Mouse (Mus musculus): ENCODE data around the gene Fkbp6. TPM values are rescaled to one million over a fixed set of nuclear protein-coding genes. Genes with fewer than 3 reads are reported as not detected.

The Fkbp6 gene
- polyA plus RNA-seq, 1 experiment from 2014 or later = 0.40 TPM

DNA sequence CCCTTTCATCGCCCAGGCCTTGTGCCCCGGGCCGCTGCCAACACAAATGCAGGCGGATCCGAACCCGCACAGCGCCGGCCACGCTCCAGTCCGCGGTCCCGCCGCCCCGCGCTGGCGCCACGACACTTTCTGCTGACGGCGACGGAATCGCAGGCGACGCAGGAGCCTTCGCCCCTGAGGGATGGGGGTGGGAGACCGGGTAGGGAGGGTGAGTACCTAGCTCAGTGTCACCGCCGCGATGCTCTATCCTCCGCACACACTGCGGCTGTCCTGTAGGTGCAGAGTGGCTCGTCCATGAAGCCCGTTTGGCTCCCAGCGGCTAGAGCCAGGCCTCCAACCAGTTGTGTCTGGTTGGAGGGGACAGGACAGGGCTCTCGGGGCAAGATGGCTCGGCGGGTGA is 73.2 kb downstream of the Fkbp6 start:
- ATAC-seq (replicated peaks; ENCODE audit: low FRiP score) (no peak), DNase-seq (ENCODE audit: low spot score) (no peak)
- H3K4me3 ChIP-seq (ENCODE audit: low read depth, low read length) = peak overlapping the region; percentile 24; the same call in 1 of the 2 replicates
- H3K27ac ChIP-seq (ENCODE audit: low read depth, low read length) = no peak overlapping the region
- H3K4me1 ChIP-seq (replicated peaks; ENCODE audit: control insufficient read depth, insufficient read depth, low read length) = 0 out of 2 replicates have a peak, but pooled peaks cover 3% of the 10 kb centered on the region
- H3K4me2 ChIP-seq = peak overlapping the region; percentile 41
- H3K9me3 ChIP-seq (ENCODE audit: control insufficient read depth, low read length) = no peaks in the 10 kb centered on the region
- H3K9ac ChIP-seq (ENCODE audit: low read depth, low read length) = no peak overlapping the region
- H3K27me3 ChIP-seq (replicated peaks; ENCODE audit: control insufficient read depth, insufficient read depth, low read length) = peaks cover 10% of the 10 kb centered on the region
- 5% methylated on average over 36 of the region's 36 CpGs for WGBS
- no peaks in the 10 kb centered on the region for H3K36me3 ChIP-seq (ENCODE audit: control insufficient read depth, insufficient read depth, low read length)

DNA sequence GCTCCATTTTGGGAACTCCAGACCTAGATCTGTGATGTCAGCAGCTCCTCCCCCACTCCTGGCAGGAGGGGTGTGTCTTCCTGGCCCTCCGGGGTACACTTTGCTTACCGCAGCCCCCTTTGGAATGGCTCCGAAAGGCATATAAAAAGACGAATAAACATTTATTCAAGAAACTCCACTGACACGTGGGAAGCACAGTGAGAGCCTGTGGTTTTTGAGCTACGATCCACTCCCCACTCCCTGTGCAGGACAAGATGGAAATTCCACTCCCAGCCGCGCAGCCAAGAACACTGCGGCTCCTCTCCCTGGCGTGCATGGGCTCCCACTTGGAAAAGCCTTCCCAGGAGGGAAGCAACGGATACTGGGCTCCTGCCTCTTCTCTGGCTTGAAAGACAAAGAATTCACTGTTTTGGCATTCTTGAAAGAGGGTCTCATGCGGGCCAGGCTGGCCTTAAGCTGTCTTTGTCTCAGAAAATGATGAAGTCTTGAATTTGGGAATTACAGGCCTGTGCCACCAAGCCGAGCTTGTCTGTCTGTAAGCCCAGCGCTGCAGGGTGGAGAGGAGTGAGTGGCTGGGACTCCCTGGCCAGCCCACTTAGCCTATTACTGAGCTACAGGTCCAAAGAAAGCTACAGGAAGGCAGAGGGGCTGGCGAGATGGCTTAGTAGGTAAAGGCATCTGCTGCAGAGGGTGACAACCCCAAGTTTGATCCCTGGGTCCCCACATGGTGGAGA is 75.0 kb downstream of the Fkbp6 start:
- Histone ChIP-seq H3K27ac (ENCODE audit: low read depth, low read length) (no peak overlapping the region), H3K27me3 (replicated peaks; ENCODE audit: control insufficient read depth, insufficient read depth, low read length) (peaks cover 10% of the 10 kb centered on the region), H3K9me3 (ENCODE audit: control insufficient read depth, low read length) (no peaks in the 10 kb centered on the region), H3K4me3 (ENCODE audit: low read depth, low read length) (no peak overlapping the region), H3K4me2 (no peak overlapping the region), H3K4me1 (replicated peaks; ENCODE audit: control insufficient read depth, insufficient read depth, low read length) (0 out of 2 replicates have a peak, but pooled peaks cover 3% of the 10 kb centered on the region), H3K9ac (ENCODE audit: low read depth, low read length) (no peak overlapping the region), H3K36me3 (ENCODE audit: control insufficient read depth, insufficient read depth, low read length) (no peaks in the 10 kb centered on the region)
- ATAC-seq (replicated peaks; ENCODE audit: low FRiP score) (no peak), DNase-seq (ENCODE audit: low spot score) (no peak)
- WGBS = 31% methylated on average over 15 of the region's 15 CpGs

DNA sequence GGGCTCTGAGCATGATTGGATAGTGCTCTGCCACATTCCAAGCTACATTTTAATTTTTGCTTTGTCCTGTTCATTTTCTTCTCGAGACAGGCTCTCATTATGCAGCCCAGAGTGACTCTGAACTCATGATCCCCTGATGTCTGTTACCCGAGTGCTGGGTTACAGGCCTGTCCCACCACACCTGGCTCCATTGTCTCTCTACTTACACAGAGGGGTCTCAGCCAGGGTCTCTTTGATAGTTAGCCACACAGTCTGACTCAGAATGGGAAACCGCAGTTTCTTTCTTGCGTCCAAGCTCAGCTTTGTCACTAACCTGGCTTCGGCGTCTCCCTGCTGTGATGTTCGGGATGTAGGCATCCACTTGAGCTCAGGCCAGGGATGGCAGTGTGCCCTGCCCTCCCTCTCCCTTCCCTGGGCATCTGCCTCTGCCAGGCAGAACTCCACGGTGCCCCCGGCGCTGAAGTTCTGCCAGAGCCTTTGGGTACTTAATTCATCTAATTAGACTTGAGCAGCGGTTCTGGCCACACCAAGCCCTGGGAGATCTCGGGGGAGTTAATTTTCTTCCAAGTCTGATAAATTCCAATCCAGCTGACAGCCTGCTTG is 78.2 kb downstream of the Fkbp6 start:
- no peak overlapping the region for H3K27ac ChIP-seq (ENCODE audit: low read depth, low read length)
- H3K9me3 ChIP-seq (ENCODE audit: control insufficient read depth, low read length) = no peaks in the 10 kb centered on the region
- 79% methylated on average over 12 of the region's 12 CpGs for WGBS
- 0 out of 2 replicates have a peak, but pooled peaks cover 2% of the 10 kb centered on the region for H3K4me1 ChIP-seq (replicated peaks; ENCODE audit: control insufficient read depth, insufficient read depth, low read length)
- H3K27me3 ChIP-seq (replicated peaks; ENCODE audit: control insufficient read depth, insufficient read depth, low read length) = peaks cover 8% of the 10 kb centered on the region
- no peak overlapping the region for H3K9ac ChIP-seq (ENCODE audit: low read depth, low read length)
- no peak overlapping the region for H3K4me3 ChIP-seq (ENCODE audit: low read depth, low read length)
- DNase-seq (ENCODE audit: low spot score) (no peak), ATAC-seq (replicated peaks; ENCODE audit: low FRiP score) (no peak)
- H3K4me2 ChIP-seq = no peak overlapping the region
- no peaks in the 10 kb centered on the region for H3K36me3 ChIP-seq (ENCODE audit: control insufficient read depth, insufficient read depth, low read length)

DNA sequence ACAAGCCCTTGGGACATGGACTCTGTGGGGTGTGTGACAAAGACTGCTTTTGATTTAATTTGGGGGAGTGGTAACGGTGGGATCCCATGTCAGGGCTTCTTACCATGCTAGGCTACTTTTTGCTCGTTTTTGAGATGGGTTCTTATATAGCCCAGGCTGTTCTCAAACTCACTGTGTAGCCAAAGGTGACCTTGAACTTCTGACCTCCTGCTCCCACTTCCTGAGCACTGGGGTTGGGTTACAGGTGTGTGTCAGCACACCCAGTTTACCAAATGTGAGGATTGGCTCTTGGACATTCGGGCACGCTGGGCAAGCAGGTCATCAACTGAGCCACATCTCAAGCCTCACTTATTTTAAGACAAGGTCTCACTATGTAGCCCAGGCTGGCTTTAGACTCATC is 79.5 kb downstream of the Fkbp6 start:
- no peak for ATAC-seq (replicated peaks; ENCODE audit: low FRiP score)
- Histone ChIP-seq H3K9ac (ENCODE audit: low read depth, low read length) (no peak overlapping the region), H3K27me3 (replicated peaks; ENCODE audit: control insufficient read depth, insufficient read depth, low read length) (no peaks in the 10 kb centered on the region), H3K9me3 (ENCODE audit: control insufficient read depth, low read length) (no peaks in the 10 kb centered on the region), H3K4me3 (ENCODE audit: low read depth, low read length) (no peak overlapping the region), H3K27ac (ENCODE audit: low read depth, low read length) (no peak overlapping the region), H3K4me1 (replicated peaks; ENCODE audit: control insufficient read depth, insufficient read depth, low read length) (no peaks in the 10 kb centered on the region), H3K36me3 (ENCODE audit: control insufficient read depth, insufficient read depth, low read length) (no peaks in the 10 kb centered on the region), H3K4me2 (no peak overlapping the region)
- no peak for DNase-seq (ENCODE audit: low spot score)
- WGBS = 75% methylated on average over 4 of the region's 4 CpGs

DNA sequence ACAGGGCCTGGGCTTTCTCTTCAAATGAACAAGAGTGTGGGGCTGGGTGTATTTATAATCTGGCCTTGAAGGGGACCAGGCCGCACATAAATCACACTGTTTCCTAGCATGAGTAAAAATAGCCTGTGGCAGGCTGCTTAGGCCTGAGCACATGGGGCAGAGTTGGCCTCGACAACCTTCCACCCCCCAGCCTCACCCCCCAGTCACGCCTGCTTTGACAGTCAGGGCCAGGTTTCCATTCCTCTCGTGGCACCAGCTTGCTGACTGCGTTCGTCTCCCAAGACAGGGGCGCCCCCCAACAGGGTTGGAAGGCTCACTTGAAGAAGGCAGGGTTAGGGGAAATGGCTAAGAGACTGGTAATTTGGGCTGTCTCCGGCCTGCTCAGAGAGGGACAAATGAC is 80.4 kb downstream of the Fkbp6 start:
- Histone ChIP-seq H3K36me3 (ENCODE audit: control insufficient read depth, insufficient read depth, low read length) (no peaks in the 10 kb centered on the region), H3K4me1 (replicated peaks; ENCODE audit: control insufficient read depth, insufficient read depth, low read length) (no peaks in the 10 kb centered on the region; the same call in 1 of the 2 replicates), H3K27ac (ENCODE audit: low read depth, low read length) (no peak overlapping the region), H3K4me3 (ENCODE audit: low read depth, low read length) (no peak overlapping the region), H3K9ac (ENCODE audit: low read depth, low read length) (no peak overlapping the region), H3K27me3 (replicated peaks; ENCODE audit: control insufficient read depth, insufficient read depth, low read length) (no peaks in the 10 kb centered on the region), H3K4me2 (no peak overlapping the region), H3K9me3 (ENCODE audit: control insufficient read depth, low read length) (no peaks in the 10 kb centered on the region)
- DNase-seq (ENCODE audit: low spot score) (no peak), ATAC-seq (replicated peaks; ENCODE audit: low FRiP score) (no peak)
- 77% methylated on average over 8 of the region's 8 CpGs for WGBS

DNA sequence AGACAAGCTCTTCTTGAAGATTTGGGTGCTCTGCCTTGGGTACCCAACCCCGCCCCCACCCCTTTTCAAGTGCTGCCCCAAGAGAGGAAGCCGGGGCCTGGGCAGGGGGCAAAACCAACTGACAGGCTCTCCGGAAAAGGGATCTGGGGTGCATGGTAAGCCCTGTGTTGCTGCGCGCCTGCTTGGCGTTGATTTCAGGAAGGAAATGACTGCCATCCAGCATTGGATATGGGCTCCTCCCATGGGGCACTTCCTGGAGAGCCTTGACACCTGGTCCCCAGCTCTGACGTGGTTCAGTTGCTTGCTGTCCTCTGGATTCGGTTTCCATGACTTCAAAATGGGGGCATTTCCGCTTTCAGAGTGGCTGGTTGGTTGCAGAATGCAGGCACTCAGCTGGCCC is 85.3 kb downstream of the Fkbp6 start:
- Histone ChIP-seq H3K4me2 (peak overlapping the region; percentile 51), H3K4me1 (replicated peaks; ENCODE audit: control insufficient read depth, insufficient read depth, low read length) (peaks cover 5% of the 10 kb centered on the region), H3K27ac (ENCODE audit: low read depth, low read length) (0 out of 2 replicates have a peak overlapping the region, but pooled peaks have one; percentile 34), H3K27me3 (replicated peaks; ENCODE audit: control insufficient read depth, insufficient read depth, low read length) (no peaks in the 10 kb centered on the region), H3K4me3 (ENCODE audit: low read depth, low read length) (0 out of 2 replicates have a peak overlapping the region, but pooled peaks have one; percentile 17), H3K36me3 (ENCODE audit: control insufficient read depth, insufficient read depth, low read length) (no peaks in the 10 kb centered on the region), H3K9me3 (ENCODE audit: control insufficient read depth, low read length) (no peaks in the 10 kb centered on the region), H3K9ac (ENCODE audit: low read depth, low read length) (no peak overlapping the region)
- no peak for DNase-seq (ENCODE audit: low spot score)
- 28% methylated on average over 9 of the region's 9 CpGs for WGBS
- no peak for ATAC-seq (replicated peaks; ENCODE audit: low FRiP score)

DNA sequence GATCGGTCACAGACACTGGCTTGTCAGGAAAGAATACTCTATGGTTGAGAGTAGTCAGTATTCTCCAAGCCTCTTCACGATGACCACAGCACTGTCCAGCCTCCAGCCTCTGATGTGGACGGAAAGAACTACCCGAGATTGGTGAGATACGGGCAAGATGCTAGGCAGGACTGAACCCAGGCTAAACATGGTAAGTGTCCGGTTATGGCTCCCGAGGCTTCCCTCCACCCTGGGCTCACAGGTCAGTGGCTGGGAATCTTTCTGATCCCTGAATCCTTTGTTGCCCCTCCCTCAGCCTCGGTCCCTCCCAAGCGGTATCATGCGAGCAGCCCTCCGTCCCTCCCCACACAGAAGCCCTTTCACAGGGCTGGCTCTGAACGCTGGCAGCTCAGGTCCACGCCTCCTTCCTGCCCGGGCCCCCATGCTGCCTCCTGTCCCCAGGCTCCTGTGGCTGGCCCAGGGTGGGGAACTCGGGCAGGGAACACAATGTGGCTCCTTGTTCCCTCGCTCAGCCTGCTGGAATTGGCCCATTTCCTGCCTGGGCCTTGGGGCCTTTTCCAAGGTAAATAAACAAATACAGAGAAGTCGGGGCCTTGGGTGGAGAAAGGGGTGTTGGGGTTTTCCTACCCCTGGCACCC is 85.9 kb downstream of the Fkbp6 start:
- 0 out of 2 replicates have a peak overlapping the region, but pooled peaks have one; percentile 17 for H3K4me3 ChIP-seq (ENCODE audit: low read depth, low read length)
- H3K9ac ChIP-seq (ENCODE audit: low read depth, low read length) = no peak overlapping the region
- no peaks in the 10 kb centered on the region for H3K27me3 ChIP-seq (replicated peaks; ENCODE audit: control insufficient read depth, insufficient read depth, low read length)
- 0 out of 2 replicates have a peak overlapping the region, but pooled peaks have one; percentile 34 for H3K27ac ChIP-seq (ENCODE audit: low read depth, low read length)
- peaks cover 5% of the 10 kb centered on the region for H3K4me1 ChIP-seq (replicated peaks; ENCODE audit: control insufficient read depth, insufficient read depth, low read length)
- DNase-seq (ENCODE audit: low spot score) (no peak), ATAC-seq (replicated peaks; ENCODE audit: low FRiP score) (no peak)
- peak overlapping the region; percentile 51 for H3K4me2 ChIP-seq
- no peaks in the 10 kb centered on the region for H3K9me3 ChIP-seq (ENCODE audit: control insufficient read depth, low read length)
- 17% methylated on average over 17 of the region's 17 CpGs for WGBS
- no peaks in the 10 kb centered on the region for H3K36me3 ChIP-seq (ENCODE audit: control insufficient read depth, insufficient read depth, low read length)

DNA sequence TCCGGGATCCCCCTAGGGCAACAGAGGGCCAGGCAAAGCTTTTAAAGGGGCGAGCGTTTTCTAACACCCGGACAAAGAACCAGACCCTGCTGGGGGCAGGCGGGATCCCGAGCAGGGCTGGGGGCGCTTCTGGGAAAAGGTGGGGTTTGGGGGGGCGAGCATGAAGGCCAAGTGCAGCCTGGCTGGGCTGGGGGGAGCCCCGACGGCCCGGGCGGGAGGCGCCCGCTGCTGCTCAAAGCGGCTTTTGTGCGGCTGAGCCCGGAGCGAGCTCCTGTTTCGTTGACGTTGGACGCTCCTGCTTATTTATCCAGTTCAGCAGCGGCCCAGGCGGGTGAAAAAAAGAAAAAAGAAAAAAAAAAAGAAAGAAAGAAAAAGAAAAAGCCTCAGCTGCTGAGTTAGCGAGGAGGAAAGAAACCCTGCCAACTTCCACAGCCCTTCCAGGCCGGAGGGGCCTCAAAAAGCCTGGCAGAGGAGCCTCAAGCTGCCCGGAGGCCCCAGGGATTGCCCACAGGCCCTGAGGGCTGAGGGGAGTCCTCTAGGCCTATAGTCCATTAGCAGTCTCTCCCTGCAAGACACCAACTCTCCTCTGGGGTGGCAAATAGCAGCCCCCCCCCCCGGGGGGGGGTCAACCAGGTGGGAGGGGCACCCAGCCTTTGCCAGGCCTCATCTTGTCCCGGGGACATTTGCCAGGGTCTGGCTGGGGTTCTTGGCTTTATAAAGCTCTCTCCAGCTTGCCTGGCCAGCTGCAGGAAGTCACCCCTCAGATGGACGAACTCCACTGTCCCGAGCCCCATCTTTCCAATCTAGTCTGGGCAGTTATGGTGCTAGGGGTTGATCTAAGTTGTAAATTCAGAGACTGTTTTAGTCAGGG is 91.3 kb downstream of the Fkbp6 start:
- H3K9me3 ChIP-seq (ENCODE audit: control insufficient read depth, low read length) = peaks cover 3% of the 10 kb centered on the region; the same call in 1 of the 2 replicates
- 56% methylated on average over 30 of the region's 30 CpGs for WGBS
- ATAC-seq (replicated peaks; ENCODE audit: low FRiP score) = no peak
- no peak overlapping the region for H3K4me3 ChIP-seq (ENCODE audit: low read depth, low read length)
- H3K36me3 ChIP-seq (ENCODE audit: control insufficient read depth, insufficient read depth, low read length) = no peaks in the 10 kb centered on the region
- H3K4me2 ChIP-seq = peak overlapping the region; percentile 41
- H3K9ac ChIP-seq (ENCODE audit: low read depth, low read length) = no peak overlapping the region
- no peaks in the 10 kb centered on the region for H3K4me1 ChIP-seq (replicated peaks; ENCODE audit: control insufficient read depth, insufficient read depth, low read length)
- no peaks in the 10 kb centered on the region; the same call in 1 of the 2 replicates for H3K27me3 ChIP-seq (replicated peaks; ENCODE audit: control insufficient read depth, insufficient read depth, low read length)
- no peak for DNase-seq (ENCODE audit: low spot score)
- no peak overlapping the region for H3K27ac ChIP-seq (ENCODE audit: low read depth, low read length)
